Mouse (Mus musculus): ENCODE results near the gene Egfem1. TPM values are rescaled to one million over a fixed set of nuclear protein-coding genes. Genes with fewer than 3 reads are reported as not detected.

Gene Egfem1
- polyA plus RNA-seq, 1 experiment from 2014 or later = not detected

- H3K4me1 ChIP-seq (replicated peaks; ENCODE audit: control insufficient read depth, insufficient read depth, low read length) = no peaks in the 10 kb centered on the region
- no peak overlapping the region for H3K27ac ChIP-seq (ENCODE audit: low read depth, low read length)
- 39% methylated on average over 1 of the region's 1 CpGs for WGBS
- H3K27me3 ChIP-seq (replicated peaks; ENCODE audit: control insufficient read depth, insufficient read depth, low read length) = no peaks in the 10 kb centered on the region
- ATAC-seq (replicated peaks; ENCODE audit: low FRiP score) (no peak), DNase-seq (ENCODE audit: low spot score) (no peak)
- no peaks in the 10 kb centered on the region for H3K36me3 ChIP-seq (ENCODE audit: control insufficient read depth, insufficient read depth, low read length)
- no peak overlapping the region for H3K9ac ChIP-seq (ENCODE audit: low read depth, low read length)
- no peak overlapping the region for H3K4me3 ChIP-seq (ENCODE audit: low read depth, low read length)
- H3K4me2 ChIP-seq = no peak overlapping the region
- no peaks in the 10 kb centered on the region for H3K9me3 ChIP-seq (ENCODE audit: control insufficient read depth, low read length)
Measured at GRCm38 (mm10) chr3:29117379-29117778, 35.6 kb downstream of the Egfem1 start.

DNA sequence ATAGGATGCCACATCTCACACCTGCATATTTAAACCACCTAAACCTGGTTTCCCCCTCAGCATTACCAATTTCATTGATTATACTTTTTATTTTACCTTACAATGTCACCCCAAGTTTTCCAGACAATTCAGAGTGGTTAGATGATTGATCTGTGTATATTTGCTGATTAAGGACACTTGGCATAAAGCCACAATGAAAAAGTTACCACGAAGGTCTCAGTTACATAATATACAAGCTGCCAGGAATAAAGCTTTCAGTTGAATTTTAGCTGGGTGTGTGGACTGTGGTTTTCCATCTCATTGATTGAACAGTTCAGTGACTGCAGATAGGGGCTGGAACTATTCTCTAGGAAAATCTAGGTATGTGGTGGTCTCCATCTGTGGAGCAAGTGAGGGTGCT, 40.7 kb downstream of the Egfem1 start:
- no peak for ATAC-seq (replicated peaks; ENCODE audit: low FRiP score)
- no peak for DNase-seq (ENCODE audit: low spot score)
- no peaks in the 10 kb centered on the region for H3K4me1 ChIP-seq (replicated peaks; ENCODE audit: control insufficient read depth, insufficient read depth, low read length)
- no peak overlapping the region for H3K4me3 ChIP-seq (ENCODE audit: low read depth, low read length)
- H3K36me3 ChIP-seq (ENCODE audit: control insufficient read depth, insufficient read depth, low read length) = no peaks in the 10 kb centered on the region
- H3K9me3 ChIP-seq (ENCODE audit: control insufficient read depth, low read length) = no peaks in the 10 kb centered on the region
- 66% methylated on average over 1 of the region's 1 CpGs for WGBS
- no peak overlapping the region for H3K4me2 ChIP-seq
- H3K9ac ChIP-seq (ENCODE audit: low read depth, low read length) = no peak overlapping the region
- no peaks in the 10 kb centered on the region for H3K27me3 ChIP-seq (replicated peaks; ENCODE audit: control insufficient read depth, insufficient read depth, low read length)
- no peak overlapping the region for H3K27ac ChIP-seq (ENCODE audit: low read depth, low read length)

GRCm38 (mm10) chr3:29132054-29132931, 50.5 kb downstream of the Egfem1 start:
- H3K4me2 ChIP-seq = no peak overlapping the region
- no peaks in the 10 kb centered on the region for H3K4me1 ChIP-seq (replicated peaks; ENCODE audit: control insufficient read depth, insufficient read depth, low read length)
- no peaks in the 10 kb centered on the region for H3K9me3 ChIP-seq (ENCODE audit: control insufficient read depth, low read length)
- H3K9ac ChIP-seq (ENCODE audit: low read depth, low read length) = no peak overlapping the region
- no peak overlapping the region for H3K27ac ChIP-seq (ENCODE audit: low read depth, low read length)
- ATAC-seq (replicated peaks; ENCODE audit: low FRiP score) (no peak), DNase-seq (ENCODE audit: low spot score) (no peak)
- H3K36me3 ChIP-seq (ENCODE audit: control insufficient read depth, insufficient read depth, low read length) = no peaks in the 10 kb centered on the region
- H3K27me3 ChIP-seq (replicated peaks; ENCODE audit: control insufficient read depth, insufficient read depth, low read length) = no peaks in the 10 kb centered on the region
- H3K4me3 ChIP-seq (ENCODE audit: low read depth, low read length) = no peak overlapping the region
- 62% methylated on average over 2 of the region's 2 CpGs for WGBS

DNA sequence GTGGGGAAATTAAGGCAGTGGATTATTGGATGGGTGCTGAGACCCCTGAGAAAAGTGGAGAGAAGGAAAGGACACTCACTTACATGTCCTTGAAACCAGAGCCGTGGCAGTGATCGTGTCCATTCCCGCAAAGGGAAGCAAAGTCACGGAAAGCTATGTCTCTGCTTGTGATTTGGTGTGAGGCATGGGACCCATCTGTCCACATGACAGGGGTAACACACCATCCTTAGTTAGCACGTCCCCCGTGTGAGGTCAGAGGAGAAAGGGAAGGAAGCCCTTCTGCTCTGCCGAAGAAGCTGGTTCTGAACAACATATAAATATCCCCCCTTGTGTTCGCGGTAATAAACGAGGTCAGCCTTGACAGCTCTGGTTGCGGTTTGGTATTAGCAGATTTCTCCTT, 52.7 kb downstream of the Egfem1 start:
- no peak overlapping the region for H3K4me2 ChIP-seq
- no peak for DNase-seq (ENCODE audit: low spot score)
- H3K4me1 ChIP-seq (replicated peaks; ENCODE audit: control insufficient read depth, insufficient read depth, low read length) = no peaks in the 10 kb centered on the region
- no peaks in the 10 kb centered on the region for H3K27me3 ChIP-seq (replicated peaks; ENCODE audit: control insufficient read depth, insufficient read depth, low read length)
- H3K27ac ChIP-seq (ENCODE audit: low read depth, low read length) = no peak overlapping the region
- no peak overlapping the region for H3K9ac ChIP-seq (ENCODE audit: low read depth, low read length)
- no peaks in the 10 kb centered on the region for H3K9me3 ChIP-seq (ENCODE audit: control insufficient read depth, low read length)
- no peak for ATAC-seq (replicated peaks; ENCODE audit: low FRiP score)
- 58% methylated on average over 11 of the region's 11 CpGs for WGBS
- H3K36me3 ChIP-seq (ENCODE audit: control insufficient read depth, insufficient read depth, low read length) = no peaks in the 10 kb centered on the region
- H3K4me3 ChIP-seq (ENCODE audit: low read depth, low read length) = no peak overlapping the region

GRCm38 (mm10) chr3:29135176-29136064, 53.6 kb downstream of the Egfem1 start:
- H3K27me3 ChIP-seq (replicated peaks; ENCODE audit: control insufficient read depth, insufficient read depth, low read length) = no peaks in the 10 kb centered on the region
- 45% methylated on average over 9 of the region's 9 CpGs for WGBS
- ATAC-seq (replicated peaks; ENCODE audit: low FRiP score) (no peak), DNase-seq (ENCODE audit: low spot score) (no peak)
- H3K9ac ChIP-seq (ENCODE audit: low read depth, low read length) = no peak overlapping the region
- H3K9me3 ChIP-seq (ENCODE audit: control insufficient read depth, low read length) = no peaks in the 10 kb centered on the region
- no peak overlapping the region for H3K4me3 ChIP-seq (ENCODE audit: low read depth, low read length)
- H3K4me1 ChIP-seq (replicated peaks; ENCODE audit: control insufficient read depth, insufficient read depth, low read length) = no peaks in the 10 kb centered on the region
- H3K4me2 ChIP-seq = no peak overlapping the region
- no peaks in the 10 kb centered on the region for H3K36me3 ChIP-seq (ENCODE audit: control insufficient read depth, insufficient read depth, low read length)
- no peak overlapping the region for H3K27ac ChIP-seq (ENCODE audit: low read depth, low read length)

DNA sequence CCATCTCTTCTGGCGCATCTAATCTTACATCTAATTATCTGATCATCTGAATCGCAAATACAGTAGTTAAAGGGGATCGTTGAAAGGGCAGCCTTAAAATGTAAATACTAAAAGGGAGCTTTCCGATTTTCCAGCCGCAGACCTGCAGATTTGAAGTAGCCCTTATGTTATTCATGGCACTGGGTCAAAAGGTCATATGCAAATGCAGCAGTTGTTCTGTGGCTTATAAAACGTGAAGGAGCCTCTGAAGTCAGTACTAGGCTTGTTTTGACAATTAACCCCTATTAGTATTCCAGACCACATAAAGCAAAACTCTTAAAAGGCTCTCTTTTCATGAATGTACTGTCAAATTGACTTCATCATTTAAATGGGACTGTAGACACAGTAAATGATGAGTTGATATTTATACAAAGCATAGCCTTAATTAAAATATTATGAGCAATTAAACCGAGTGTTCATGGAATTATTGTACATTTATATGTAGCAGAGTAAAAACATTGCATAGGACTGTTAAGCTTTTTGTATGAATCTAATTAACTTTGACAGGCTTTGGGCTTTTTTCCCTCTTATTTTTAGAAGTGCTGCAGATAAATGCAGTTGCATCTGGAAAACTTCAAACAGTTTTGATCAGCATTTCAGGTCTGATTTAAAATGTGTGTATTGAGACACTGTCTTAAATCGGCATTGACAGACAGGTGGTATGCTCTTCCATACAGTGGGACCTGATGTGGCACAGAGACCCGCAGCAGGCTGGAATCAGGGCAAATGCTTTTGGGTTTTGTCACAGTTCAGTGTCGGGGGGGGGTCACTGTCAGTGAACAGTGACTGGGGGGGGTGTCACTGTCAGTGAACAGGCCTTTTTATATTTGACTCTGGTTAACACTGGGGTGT, 54.5 kb downstream of the Egfem1 start:
- Histone ChIP-seq H3K4me3 (ENCODE audit: low read depth, low read length) (no peak overlapping the region), H3K36me3 (ENCODE audit: control insufficient read depth, insufficient read depth, low read length) (no peaks in the 10 kb centered on the region), H3K9me3 (ENCODE audit: control insufficient read depth, low read length) (no peaks in the 10 kb centered on the region), H3K27me3 (replicated peaks; ENCODE audit: control insufficient read depth, insufficient read depth, low read length) (no peaks in the 10 kb centered on the region), H3K9ac (ENCODE audit: low read depth, low read length) (no peak overlapping the region), H3K4me2 (no peak overlapping the region), H3K27ac (ENCODE audit: low read depth, low read length) (no peak overlapping the region), H3K4me1 (replicated peaks; ENCODE audit: control insufficient read depth, insufficient read depth, low read length) (no peaks in the 10 kb centered on the region)
- WGBS = 34% methylated on average over 10 of the region's 10 CpGs
- DNase-seq (ENCODE audit: low spot score) = no peak
- ATAC-seq (replicated peaks; ENCODE audit: low FRiP score) = no peak

DNA sequence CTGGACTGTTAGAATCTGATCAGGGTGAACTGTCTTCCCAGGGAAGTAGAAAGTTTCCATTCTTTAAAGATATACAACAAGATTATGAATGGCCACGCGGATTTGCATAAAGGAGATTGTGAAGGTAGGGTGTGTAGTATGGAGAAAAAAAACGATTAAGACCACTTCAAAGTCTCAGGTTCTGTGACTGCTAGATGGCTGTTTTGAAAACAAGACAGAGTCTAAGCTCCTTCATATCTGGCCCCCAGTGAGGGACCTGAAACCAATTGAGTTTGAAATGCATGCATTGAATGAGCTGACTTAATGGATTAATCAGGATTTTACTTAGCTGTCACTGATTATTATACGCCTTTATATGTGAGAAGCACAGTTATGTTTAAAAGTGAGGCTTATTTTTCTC, 86.6 kb downstream of the Egfem1 start:
- no peak overlapping the region for H3K27ac ChIP-seq (ENCODE audit: low read depth, low read length)
- DNase-seq (ENCODE audit: low spot score) = no peak
- no peak overlapping the region for H3K4me3 ChIP-seq (ENCODE audit: low read depth, low read length)
- H3K27me3 ChIP-seq (replicated peaks; ENCODE audit: control insufficient read depth, insufficient read depth, low read length) = no peaks in the 10 kb centered on the region
- 79% methylated on average over 4 of the region's 4 CpGs for WGBS
- ATAC-seq (replicated peaks; ENCODE audit: low FRiP score) = no peak
- no peak overlapping the region for H3K9ac ChIP-seq (ENCODE audit: low read depth, low read length)
- no peaks in the 10 kb centered on the region for H3K9me3 ChIP-seq (ENCODE audit: control insufficient read depth, low read length)
- H3K36me3 ChIP-seq (ENCODE audit: control insufficient read depth, insufficient read depth, low read length) = no peaks in the 10 kb centered on the region
- H3K4me2 ChIP-seq = no peak overlapping the region
- no peaks in the 10 kb centered on the region for H3K4me1 ChIP-seq (replicated peaks; ENCODE audit: control insufficient read depth, insufficient read depth, low read length)

- Histone ChIP-seq H3K9ac (ENCODE audit: low read depth, low read length) (no peak overlapping the region), H3K9me3 (ENCODE audit: control insufficient read depth, low read length) (no peaks in the 10 kb centered on the region), H3K27ac (ENCODE audit: low read depth, low read length) (no peak overlapping the region), H3K4me3 (ENCODE audit: low read depth, low read length) (no peak overlapping the region), H3K27me3 (replicated peaks; ENCODE audit: control insufficient read depth, insufficient read depth, low read length) (no peaks in the 10 kb centered on the region), H3K4me1 (replicated peaks; ENCODE audit: control insufficient read depth, insufficient read depth, low read length) (no peaks in the 10 kb centered on the region), H3K4me2 (no peak overlapping the region), H3K36me3 (ENCODE audit: control insufficient read depth, insufficient read depth, low read length) (no peaks in the 10 kb centered on the region)
- DNase-seq (ENCODE audit: low spot score) (no peak), ATAC-seq (replicated peaks; ENCODE audit: low FRiP score) (no peak)
- WGBS = 73% methylated on average over 4 of the region's 4 CpGs
Measured at GRCm38 (mm10) chr3:29169003-29169402, 87.2 kb downstream of the Egfem1 start.

Data from liver, embryonic 11.5 days (tissue).